Mouse (Mus musculus): ENCODE data around the gene Gm7030. TPM values are rescaled to one million over a fixed set of nuclear protein-coding genes. Genes with fewer than 3 reads are reported as not detected.
A peak's percentile ranks its signal among the peaks of the same experiment; 100 is the strongest.
"Not testable (repeated sequence)": the region's sequence is repeated elsewhere in the genome, so short reads cannot be mapped to it uniquely, and the experiment has no call there.

Gm7030 gene
- polyA plus RNA-seq, 1 experiment = not detected

GRCm38 (mm10) chr17:36111510-36111868 is 17.7 kb downstream of the Gm7030 start:
- not testable (repeated sequence) for H3K4me1 ChIP-seq (ENCODE audit: control insufficient read depth, insufficient read depth, insufficient read length, low read length); H3K27ac ChIP-seq (replicated peaks; ENCODE audit: low read depth, low read length)
- H3K4me3 ChIP-seq (ENCODE audit: insufficient read depth, low read depth, low read length) = peak overlapping the region; percentile 56

- peak overlapping the region; percentile 56 for H3K4me3 ChIP-seq (ENCODE audit: insufficient read depth, low read depth, low read length)
- not testable (repeated sequence) for H3K4me1 ChIP-seq (ENCODE audit: control insufficient read depth, insufficient read depth, insufficient read length, low read length); H3K27ac ChIP-seq (replicated peaks; ENCODE audit: low read depth, low read length)
Measured at GRCm38 (mm10) chr17:36110641-36111509, 18.4 kb downstream of the Gm7030 start.

GRCm38 (mm10) chr17:36110129-36110528 is 19.1 kb downstream of the Gm7030 start:
- H3K27ac ChIP-seq (replicated peaks; ENCODE audit: low read depth, low read length); H3K4me3 ChIP-seq (ENCODE audit: insufficient read depth, low read depth, low read length); H3K4me1 ChIP-seq (ENCODE audit: control insufficient read depth, insufficient read depth, insufficient read length, low read length): not testable (repeated sequence)

- H3K4me1 ChIP-seq (ENCODE audit: control insufficient read depth, insufficient read depth, insufficient read length, low read length); H3K4me3 ChIP-seq (ENCODE audit: insufficient read depth, low read depth, low read length); H3K27ac ChIP-seq (replicated peaks; ENCODE audit: low read depth, low read length): not testable (repeated sequence)
Measured at GRCm38 (mm10) chr17:36102091-36102490, 27.1 kb downstream of the Gm7030 start.

- H3K27ac ChIP-seq (replicated peaks; ENCODE audit: low read depth, low read length); H3K4me1 ChIP-seq (ENCODE audit: control insufficient read depth, insufficient read depth, insufficient read length, low read length); H3K4me3 ChIP-seq (ENCODE audit: insufficient read depth, low read depth, low read length): not testable (repeated sequence)
Measured at GRCm38 (mm10) chr17:36099603-36100002, 29.6 kb downstream of the Gm7030 start.

GRCm38 (mm10) chr17:36093936-36094335 is 35.3 kb downstream of the Gm7030 start:
- Histone ChIP-seq H3K4me1 (ENCODE audit: control insufficient read depth, insufficient read depth, insufficient read length, low read length) (no peaks in the 10 kb centered on the region), H3K27ac (replicated peaks; ENCODE audit: low read depth, low read length) (no peak overlapping the region), H3K4me3 (ENCODE audit: insufficient read depth, low read depth, low read length) (no peak overlapping the region)

- H3K4me3 ChIP-seq (ENCODE audit: insufficient read depth, low read depth, low read length); H3K27ac ChIP-seq (replicated peaks; ENCODE audit: low read depth, low read length); H3K4me1 ChIP-seq (ENCODE audit: control insufficient read depth, insufficient read depth, insufficient read length, low read length): not testable (repeated sequence)
Measured at GRCm38 (mm10) chr17:36092520-36092919, 36.7 kb downstream of the Gm7030 start.

- H3K27ac ChIP-seq (replicated peaks; ENCODE audit: low read depth, low read length); H3K4me1 ChIP-seq (ENCODE audit: control insufficient read depth, insufficient read depth, insufficient read length, low read length); H3K4me3 ChIP-seq (ENCODE audit: insufficient read depth, low read depth, low read length): not testable (repeated sequence)
Measured at GRCm38 (mm10) chr17:36091933-36092332, 37.3 kb downstream of the Gm7030 start.

- H3K27ac ChIP-seq (replicated peaks; ENCODE audit: low read depth, low read length); H3K4me3 ChIP-seq (ENCODE audit: insufficient read depth, low read depth, low read length); H3K4me1 ChIP-seq (ENCODE audit: control insufficient read depth, insufficient read depth, insufficient read length, low read length): not testable (repeated sequence)
Measured at GRCm38 (mm10) chr17:36085976-36086375, 43.2 kb downstream of the Gm7030 start.

- no peaks in the 10 kb centered on the region; the same call in 1 of the 2 replicates for H3K4me1 ChIP-seq (ENCODE audit: control insufficient read depth, insufficient read depth, insufficient read length, low read length)
- H3K27ac ChIP-seq (replicated peaks; ENCODE audit: low read depth, low read length) = no peak overlapping the region
- H3K4me3 ChIP-seq (ENCODE audit: insufficient read depth, low read depth, low read length) = peak overlapping the region; percentile 87
Measured at GRCm38 (mm10) chr17:36083870-36084451, 45.3 kb downstream of the Gm7030 start.

GRCm38 (mm10) chr17:36083266-36083869 is 45.9 kb downstream of the Gm7030 start:
- Histone ChIP-seq H3K4me3 (ENCODE audit: insufficient read depth, low read depth, low read length) (peak overlapping the region; percentile 87), H3K27ac (replicated peaks; ENCODE audit: low read depth, low read length) (no peak overlapping the region), H3K4me1 (ENCODE audit: control insufficient read depth, insufficient read depth, insufficient read length, low read length) (no peaks in the 10 kb centered on the region; the same call in 1 of the 2 replicates)

GRCm38 (mm10) chr17:36082519-36083232 is 46.5 kb downstream of the Gm7030 start:
- H3K4me1 ChIP-seq (ENCODE audit: control insufficient read depth, insufficient read depth, insufficient read length, low read length); H3K27ac ChIP-seq (replicated peaks; ENCODE audit: low read depth, low read length): not testable (repeated sequence)
- H3K4me3 ChIP-seq (ENCODE audit: insufficient read depth, low read depth, low read length) = peak overlapping the region; percentile 46; the same call in 1 of the 2 replicates

- not testable (repeated sequence) for H3K4me3 ChIP-seq (ENCODE audit: insufficient read depth, low read depth, low read length); H3K27ac ChIP-seq (replicated peaks; ENCODE audit: low read depth, low read length)
Measured at GRCm38 (mm10) chr17:36081901-36082300, 47.3 kb downstream of the Gm7030 start.

GRCm38 (mm10) chr17:36060829-36061228 is 68.4 kb downstream of the Gm7030 start:
- no peak overlapping the region for H3K27ac ChIP-seq (replicated peaks; ENCODE audit: low read depth, low read length)
- no peak overlapping the region for H3K4me3 ChIP-seq (ENCODE audit: insufficient read depth, low read depth, low read length)
- H3K4me1 ChIP-seq (ENCODE audit: control insufficient read depth, insufficient read depth, insufficient read length, low read length) = no peaks in the 10 kb centered on the region

More at GRCm38 (mm10) chr17:36081901-36082300, 47.3 kb downstream of the Gm7030 start:
- H3K4me1 ChIP-seq (ENCODE audit: control insufficient read depth, insufficient read depth, insufficient read length, low read length) = not testable (repeated sequence)
